Mouse (Mus musculus) testis, adult 10 weeks (tissue): ENCODE results near the gene Sfxn3. TPM values are rescaled to one million over a fixed set of nuclear protein-coding genes. Genes with fewer than 3 reads are reported as not detected.

Experiments used
- polyA plus RNA-seq: library from polyadenylated mRNA; stranded (reverse); fragments of 350-450 nt; fragmentation: Illumina TruSeq; extraction: RNeasy Lipid Tissue Mini Kit (QIAGEN cat#74804); gene quantifications from one replicate; pipeline ENCODE4 v1.2.3, GENCODE M21; 2014; ENCODE audit warnings: low read depth, low replicate concordance

The Sfxn3 gene
- polyA plus RNA-seq, result 6.5 TPM

GRCm38 (mm10) chr19:45047417-45047934 lies at the start of gene Sfxn3:
TSS of gene Sfxn3 (plus strand) at chr19:45047503.

GRCm38 (mm10) chr19:45005444-45005843 lies 41.9 kb upstream of the Sfxn3 start, which contains the start of gene Twnk:
TSS of gene Twnk (plus strand) at chr19:45005663.

DNA sequence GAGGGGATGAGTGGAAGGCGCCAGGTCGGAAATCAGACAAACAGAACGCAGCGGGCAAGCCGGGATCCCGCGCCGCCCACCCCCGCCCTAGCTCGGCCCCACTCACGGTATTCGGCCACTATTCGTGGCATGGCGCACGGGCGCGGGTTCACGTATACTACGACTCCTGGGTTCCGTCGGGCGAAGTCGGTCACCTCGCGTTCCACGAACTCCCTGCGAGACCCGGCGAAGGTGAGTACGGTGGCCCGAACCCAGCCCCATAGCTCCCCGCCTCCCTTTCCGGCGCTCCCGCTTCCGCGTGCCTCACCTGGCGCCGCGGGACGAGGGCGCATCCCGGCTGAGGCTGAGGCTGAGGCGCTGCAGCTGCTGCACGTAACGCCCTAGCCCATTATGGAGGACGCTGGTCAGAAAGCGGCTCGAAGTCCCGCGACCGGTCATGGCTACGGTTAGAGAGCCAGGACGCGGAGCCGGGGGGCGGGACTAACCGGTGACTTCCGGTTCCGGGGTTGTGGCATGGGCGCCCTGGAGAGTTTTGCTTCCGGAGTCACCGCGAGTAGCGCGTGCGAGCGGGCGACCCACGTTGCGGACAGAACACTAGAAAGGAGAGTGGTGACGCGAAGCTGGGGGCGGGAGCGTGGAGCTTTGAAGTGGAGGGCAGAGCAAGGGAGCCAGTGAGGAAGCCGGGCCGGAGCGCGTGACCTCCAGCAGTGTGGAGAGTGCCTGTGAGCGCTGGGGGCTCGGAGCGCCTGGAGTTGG lies 41.2 kb upstream of the Sfxn3 start, which contains the start of gene Mrpl43:
Gene Mrpl43, minus strand, starts transcription at position 486 of the 756 bp plus-strand sequence.

DNA sequence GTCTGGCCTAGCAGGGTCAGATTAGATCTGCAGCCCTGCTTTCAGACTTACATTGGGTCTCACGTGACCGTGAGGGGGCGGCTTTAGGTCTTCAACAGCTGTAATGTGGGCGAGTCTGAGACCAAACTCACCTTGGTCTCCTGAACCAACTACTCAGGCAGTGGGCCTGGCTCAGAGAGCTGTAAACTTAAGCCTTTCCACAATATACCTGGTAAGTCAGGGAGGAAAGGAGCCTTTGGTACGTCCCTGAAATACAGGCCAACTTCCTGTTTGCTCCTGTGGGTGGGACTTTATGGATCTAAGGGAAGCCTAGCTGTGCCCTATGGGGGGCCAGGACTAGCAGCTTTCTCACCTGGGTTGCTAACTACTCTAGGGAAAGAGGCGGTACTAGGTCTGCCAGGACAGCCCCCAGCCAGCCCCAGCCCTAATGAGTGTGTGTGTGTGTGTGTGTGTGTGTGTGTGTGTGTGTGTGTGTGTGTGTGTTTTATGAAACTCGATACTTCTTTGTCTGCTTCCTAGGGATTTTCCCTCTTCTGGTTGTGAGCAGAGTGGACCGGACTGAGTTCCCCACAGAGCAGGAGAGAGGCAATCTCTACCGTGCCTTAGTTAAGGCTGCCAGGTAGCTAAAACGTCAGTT lies 32.9 kb upstream of the Sfxn3 start, which contains the start of gene Lzts2:
Gene Lzts2, plus strand, starts transcription at position 80 of the 637 bp plus-strand sequence.

GRCm38 (mm10) chr19:45045651-45046050 lies 1.7 kb upstream of the Sfxn3 start, which contains the start of gene Pdzd7:
TSS of gene Pdzd7 (minus strand) at chr19:45045717.

GRCm38 (mm10) chr19:45074580-45075322 lies 27.4 kb downstream of the Sfxn3 start, which contains the start of gene Kazald1:
TSS of gene Kazald1 (plus strand) at chr19:45075241.

Other genes starting within 250 kb of the Sfxn3 start
- 49.9 TPM for gene Slf2, start 116.4 kb upstream of the Sfxn3 start, polyA plus RNA-seq
- gene Sema4g, start 58.4 kb upstream of the Sfxn3 start, polyA plus RNA-seq, result 1.0 TPM
- 2.4 TPM for gene Twnk, start 41.8 kb upstream of the Sfxn3 start, polyA plus RNA-seq
- gene Mrpl43, start 41.1 kb upstream of the Sfxn3 start, polyA plus RNA-seq, result 9.3 TPM
- gene Lzts2, start 33.1 kb upstream of the Sfxn3 start, polyA plus RNA-seq, result 2.3 TPM
- 0.18 TPM for gene Pdzd7, start 1.8 kb upstream of the Sfxn3 start, polyA plus RNA-seq
- gene Kazald1, start 27.7 kb downstream of the Sfxn3 start, polyA plus RNA-seq, result 0.25 TPM
- gene Tlx1, start 103.2 kb downstream of the Sfxn3 start, polyA plus RNA-seq, result not detected
- gene Lbx1, start 188.3 kb downstream of the Sfxn3 start, polyA plus RNA-seq, result not detected